Mouse (Mus musculus): ENCODE results near the gene Syngr4.
"Not testable (repeated sequence)": the region's sequence is repeated elsewhere in the genome, so short reads cannot be mapped to it uniquely, and the experiment has no call there.

Syngr4 gene

GRCm38 (mm10) chr7:45896517-45897257 lies at the start of gene Syngr4, which contains the start of gene Tmem143:
TSS of gene Syngr4 (minus strand) at chr7:45896714.
TSS of gene Tmem143 (plus strand) at chr7:45896941.
- DNase-seq (ENCODE audit: low spot score): peak; percentile 91

GRCm38 (mm10) chr7:45943280-45943679 lies 46.8 kb upstream of the Syngr4 start:
- not testable (repeated sequence) for DNase-seq (ENCODE audit: low spot score)

GRCm38 (mm10) chr7:45941986-45942385 lies 45.5 kb upstream of the Syngr4 start:
- DNase-seq (ENCODE audit: low spot score): no peak

- no peak for DNase-seq (ENCODE audit: low spot score)
These were observed 43.3 kb upstream of the Syngr4 start for GRCm38 (mm10) chr7:45939836-45940235.

GRCm38 (mm10) chr7:45935114-45935513 lies 38.6 kb upstream of the Syngr4 start:
- DNase-seq (ENCODE audit: low spot score): no peak

- DNase-seq (ENCODE audit: low spot score): not testable (repeated sequence)
These were observed 37.3 kb upstream of the Syngr4 start for GRCm38 (mm10) chr7:45933766-45934165.

- DNase-seq (ENCODE audit: low spot score): no peak
These were observed 33.2 kb upstream of the Syngr4 start for GRCm38 (mm10) chr7:45929688-45930087.

GRCm38 (mm10) chr7:45928626-45929295 lies 32.2 kb upstream of the Syngr4 start:
- DNase-seq (ENCODE audit: low spot score): no peak

GRCm38 (mm10) chr7:45924429-45924816 lies 27.9 kb upstream of the Syngr4 start:
- peak; percentile 38 for DNase-seq (ENCODE audit: low spot score)

- DNase-seq (ENCODE audit: low spot score): peak; percentile 70
These were observed 27.4 kb upstream of the Syngr4 start, which contains the start of gene Ccdc114 for GRCm38 (mm10) chr7:45923762-45924428. TSS of gene Ccdc114 (plus strand) at chr7:45924072.

- peak; percentile 91 for DNase-seq (ENCODE audit: low spot score)
These were observed 26.6 kb upstream of the Syngr4 start for GRCm38 (mm10) chr7:45922928-45923761.

- DNase-seq (ENCODE audit: low spot score): no peak
These were observed 25.6 kb upstream of the Syngr4 start for GRCm38 (mm10) chr7:45921950-45922600.

- DNase-seq (ENCODE audit: low spot score): peak; percentile 36
These were observed 24.7 kb upstream of the Syngr4 start, which contains the start of gene Emp3 for GRCm38 (mm10) chr7:45921242-45921621. TSS of gene Emp3 (minus strand) at chr7:45921404.

GRCm38 (mm10) chr7:45920583-45921241 lies 24.2 kb upstream of the Syngr4 start:
- no peak for DNase-seq (ENCODE audit: low spot score)

GRCm38 (mm10) chr7:45919761-45920160 lies 23.2 kb upstream of the Syngr4 start:
- DNase-seq (ENCODE audit: low spot score): no peak

- no peak for DNase-seq (ENCODE audit: low spot score)
These were observed 22.7 kb upstream of the Syngr4 start for GRCm38 (mm10) chr7:45919083-45919671.

- DNase-seq (ENCODE audit: low spot score): no peak
These were observed 21.4 kb upstream of the Syngr4 start for GRCm38 (mm10) chr7:45917926-45918325.

- DNase-seq (ENCODE audit: low spot score): no peak
These were observed 20.6 kb upstream of the Syngr4 start for GRCm38 (mm10) chr7:45917004-45917704.
